In genomic region chr12:70345531-70346138, GRCm38 (mm10) we compare ENCODE assay signal across 8 mouse cellular contexts. TPM values are rescaled to one million over a fixed set of nuclear protein-coding genes. Genes with fewer than 3 reads are reported as not detected.
DNase-seq lines count a peak whose midpoint lies in the region; ATAC-seq and TF ChIP-seq lines count a peak whose summit lies in the region.

No protein-coding gene starts in this region.

- no peak for TF ChIP-seq CTCF in cortical plate, adult 2 months (IDR thresholded peaks at IDR 0.05; ENCODE audit: extremely low read depth, insufficient read depth, low read length)

- no peaks in the 10 kb centered on the region for H3K36me3 ChIP-seq in heart, embryonic 16.5 days (ENCODE audit: control insufficient read depth, insufficient read depth)
- H3K36me3 ChIP-seq in hindbrain, embryonic 12.5 days = no peaks in the 10 kb centered on the region
- H3K36me3 ChIP-seq in limb, embryonic 13.5 days = no peaks in the 10 kb centered on the region
- no peaks in the 10 kb centered on the region for H3K36me3 ChIP-seq in stomach, embryonic 16.5 days (ENCODE audit: control insufficient read depth, insufficient read depth, low read length)

- ATAC-seq in heart, embryonic 16.5 days (replicated peaks; ENCODE audit: extremely low read depth, insufficient read depth, low FRiP score) = no peak
- no peak; the same call in 1 of the 2 replicates for ATAC-seq in hindbrain, embryonic 12.5 days (ENCODE audit: low FRiP score)
- no peak for ATAC-seq in limb, embryonic 13.5 days (ENCODE audit: low FRiP score, low read depth)
- no peak for ATAC-seq in stomach, embryonic 16.5 days (ENCODE audit: insufficient read depth, low FRiP score)

- DNase-seq in heart, adult 9 months (ENCODE audit: low spot score in 2 of 2) = no peak
- no peak for DNase-seq in retina, postnatal 1 day
- no peak for DNase-seq in ovary, postnatal 10 days (ENCODE audit: low spot score)

- H3K9ac ChIP-seq in heart, embryonic 16.5 days (ENCODE audit: low read length) = no peak overlapping the region
- H3K9ac ChIP-seq in hindbrain, embryonic 12.5 days = peak overlapping the region; percentile 76
- H3K9ac ChIP-seq in limb, embryonic 13.5 days = no peak overlapping the region
- H3K9ac ChIP-seq in stomach, embryonic 16.5 days (ENCODE audit: low read length) = no peak overlapping the region

- H3K4me3 ChIP-seq in heart, embryonic 16.5 days (ENCODE audit: low read length) = peak overlapping the region; percentile 75
- H3K4me3 ChIP-seq in cortical plate, adult 2 months (ENCODE audit: insufficient read depth, low read length) = peak overlapping the region; percentile 86
- peak overlapping the region; percentile 65 for H3K4me3 ChIP-seq in hindbrain, embryonic 12.5 days
- H3K4me3 ChIP-seq in limb, embryonic 13.5 days = peak overlapping the region; percentile 64
- peak overlapping the region; percentile 68 for H3K4me3 ChIP-seq in stomach, embryonic 16.5 days (replicated peaks; ENCODE audit: low read length)

- H3K27me3 ChIP-seq in heart, embryonic 16.5 days (ENCODE audit: control insufficient read depth, insufficient read depth, low read length) = peaks cover 29% of the 10 kb centered on the region
- peaks cover 10% of the 10 kb centered on the region for H3K27me3 ChIP-seq in hindbrain, embryonic 12.5 days
- peaks cover 48% of the 10 kb centered on the region for H3K27me3 ChIP-seq in limb, embryonic 13.5 days
- peaks cover 29% of the 10 kb centered on the region for H3K27me3 ChIP-seq in stomach, embryonic 16.5 days (ENCODE audit: control insufficient read depth, insufficient read depth, low read length)

- no peak overlapping the region for H3K27ac ChIP-seq in heart, embryonic 16.5 days (ENCODE audit: low read length)
- H3K27ac ChIP-seq in cortical plate, adult 2 months (ENCODE audit: insufficient read depth, low read length) = peak overlapping the region; percentile 72
- H3K27ac ChIP-seq in hindbrain, embryonic 12.5 days = peak overlapping the region; percentile 96
- no peak overlapping the region for H3K27ac ChIP-seq in limb, embryonic 13.5 days
- no peak overlapping the region for H3K27ac ChIP-seq in stomach, embryonic 16.5 days (ENCODE audit: low read length)

- H3K9me3 ChIP-seq in heart, embryonic 16.5 days (replicated peaks; ENCODE audit: control insufficient read depth, low read length) = no peaks in the 10 kb centered on the region
- no peaks in the 10 kb centered on the region for H3K9me3 ChIP-seq in hindbrain, embryonic 12.5 days (replicated peaks)
- H3K9me3 ChIP-seq in limb, embryonic 13.5 days = no peaks in the 10 kb centered on the region
- no peaks in the 10 kb centered on the region for H3K9me3 ChIP-seq in stomach, embryonic 16.5 days (replicated peaks; ENCODE audit: control insufficient read depth, low read length)

- H3K4me2 ChIP-seq in heart, embryonic 16.5 days (ENCODE audit: low read depth, low read length) = peak overlapping the region; percentile 98
- H3K4me2 ChIP-seq in hindbrain, embryonic 12.5 days (replicated peaks) = peak overlapping the region; percentile 88
- H3K4me2 ChIP-seq in limb, embryonic 13.5 days (replicated peaks) = peak overlapping the region; percentile 92
- H3K4me2 ChIP-seq in stomach, embryonic 16.5 days (ENCODE audit: low read depth, low read length) = peak overlapping the region; percentile 94; the same call in 1 of the 2 replicates

- 27% methylated on average over 16 of the region's 16 CpGs for WGBS in heart, embryonic 16.5 days
- WGBS in hindbrain, embryonic 12.5 days = 30% methylated on average over 16 of the region's 16 CpGs
- WGBS in limb, embryonic 13.5 days = 35% methylated on average over 16 of the region's 16 CpGs
- WGBS in stomach, embryonic 16.5 days = 30% methylated on average over 16 of the region's 16 CpGs

- H3K4me1 ChIP-seq in heart, embryonic 16.5 days (ENCODE audit: control insufficient read depth, insufficient read depth, low read length) = peaks cover 12% of the 10 kb centered on the region
- H3K4me1 ChIP-seq in cortical plate, adult 2 months (ENCODE audit: control insufficient read depth, insufficient read depth, low read length) = peaks cover 6% of the 10 kb centered on the region; the same call in 1 of the 2 replicates
- peaks cover 16% of the 10 kb centered on the region for H3K4me1 ChIP-seq in hindbrain, embryonic 12.5 days
- peaks cover 21% of the 10 kb centered on the region for H3K4me1 ChIP-seq in limb, embryonic 13.5 days
- H3K4me1 ChIP-seq in stomach, embryonic 16.5 days (ENCODE audit: control insufficient read depth, insufficient read depth, low read length) = peaks cover 17% of the 10 kb centered on the region

- peak; percentile 44; the same call in 1 of the 2 replicates for TF ChIP-seq POLR2A in cortical plate, adult 2 months (IDR thresholded peaks at IDR 0.05; ENCODE audit: extremely low read depth, insufficient read depth, low read length)

RNA-seq across cellular contexts. Expression of gene Trim9, which starts 1.8 kb away (rescaled TPM):
- polyA plus RNA-seq in heart, embryonic 16.5 days (2015; fragmentation: Nextera tagmentation; extraction: Ambion mirVana) = 0.11 and 0.51 TPM in 2 replicates
- polyA plus RNA-seq in cortical plate, adult 2 months (2012; rRNA removed) = 202 and 211 TPM in 2 replicates
- 25.6 and 27.8 TPM in 2 replicates for polyA plus RNA-seq in hindbrain, embryonic 12.5 days (2016; fragmentation: Nextera tagmentation; extraction: Ambion mirVana)
- 0.74 and 0.93 TPM in 2 replicates for polyA plus RNA-seq in limb, embryonic 13.5 days (2015; fragmentation: Nextera tagmentation; extraction: Ambion mirVana)
- 1.1 and 1.5 TPM in 2 replicates for polyA plus RNA-seq in stomach, embryonic 16.5 days (2015; fragmentation: Nextera tagmentation; extraction: Ambion mirVana)

Comparison
In these comparisons a context has a peak if more than half of its experiments do, and no peak if none do; other contexts are left out.
1. H3K27ac ChIP-seq: peak in cortical plate, adult 2 months (single experiment) and hindbrain, embryonic 12.5 days (single experiment); none in heart, embryonic 16.5 days (single experiment), limb, embryonic 13.5 days (single experiment) and stomach, embryonic 16.5 days (single experiment).
2. RNA of gene Trim9, which starts 1.8 kb away (polyA plus RNA-seq): 202 to 211 TPM in cortical plate, adult 2 months and 25.6 to 27.8 TPM in hindbrain, embryonic 12.5 days; 1.1 to 1.5 TPM in stomach, embryonic 16.5 days, 0.74 to 0.93 TPM in limb, embryonic 13.5 days and 0.11 to 0.51 TPM in heart, embryonic 16.5 days; every median in the first group is over 10 times any median in the second.
3. Peak in every context shown above with its lines, with median percentiles within 50 percentile points of each other: H3K4me2 ChIP-seq and H3K4me3 ChIP-seq.